Mouse (Mus musculus): ENCODE results near the gene Sh3kbp1. TPM values are rescaled to one million over a fixed set of nuclear protein-coding genes. Genes with fewer than 3 reads are reported as not detected.

The Sh3kbp1 gene
- total RNA-seq (2023) = 272 TPM

GRCm38 (mm10) chrX:159626907-159627587 is at the start of gene Sh3kbp1:
Gene Sh3kbp1 (plus strand): TSS chrX:159627272.

GRCm38 (mm10) chrX:159988002-159988960 is 361.2 kb downstream of the Sh3kbp1 start, which contains the start of gene Map3k15:
Gene Map3k15 (plus strand): TSS chrX:159988433.

Other genes starting within 250 kb of the Sh3kbp1 start
- not detected for gene Map7d2, start 212.7 kb upstream of the Sh3kbp1 start, total RNA-seq (2023)
- gene Bclaf3, start 100.6 kb upstream of the Sh3kbp1 start, total RNA-seq (2023) = 23.9 TPM

Data from CD8-positive naive resting alpha-beta T cell, adult 57 days (primary cell).